Mouse (Mus musculus) thymus, adult 2 months (tissue): ENCODE data around the gene Gm49342. TPM values are rescaled to one million over a fixed set of nuclear protein-coding genes. Genes with fewer than 3 reads are reported as not detected.

Experiments used
- DNase-seq: peaks from one replicate; pipeline ENCODE4 v3.0.0; 2021
- H3K27ac ChIP-seq: fragments of 200-500 bp; 2 replicates; pipeline ENCODE4 v1.5.1; 2012; ENCODE audit warnings: low read length, control low read depth; ENCODE audit not compliant: control insufficient read depth, insufficient read depth
- H3K27me3 ChIP-seq: fragments of 200-500 bp; 2 replicates; pipeline ENCODE4 v1.6.1; 2012; ENCODE audit warnings: mild to moderate bottlenecking, low read length, moderate library complexity, mixed read lengths; ENCODE audit not compliant: control insufficient read depth, insufficient read depth
- H3K36me3 ChIP-seq: fragments of 200-500 bp; 2 replicates; pipeline ENCODE4 v1.6.1; 2012; ENCODE audit warnings: mild to moderate bottlenecking, low read length, moderate library complexity; ENCODE audit not compliant: control insufficient read depth, insufficient read depth
- H3K4me1 ChIP-seq: fragments of 200-500 bp; replicated peaks from 2 replicates; pipeline ENCODE4 v1.6.1; 2012; ENCODE audit warnings: low read length; ENCODE audit not compliant: control insufficient read depth, insufficient read depth
- H3K4me3 ChIP-seq: fragments of 200-500 bp; 2 replicates; pipeline ENCODE4 v1.5.1; 2012; ENCODE audit warnings: mild to moderate bottlenecking, low read length, control low read depth, moderate library complexity; ENCODE audit not compliant: control insufficient read depth, insufficient read depth
- CTCF ChIP-seq: fragments of 200-500 bp; IDR thresholded peaks from 2 replicates; pipeline ENCODE4 v1.5.1; 2012; ENCODE audit warnings: mild to moderate bottlenecking, control low read depth, low read length, moderate library complexity, borderline replicate concordance; ENCODE audit not compliant: control insufficient read depth, poor library complexity, insufficient read depth; ENCODE audit errors: extremely low read depth
- POLR2A ChIP-seq: fragments of 200-500 bp; IDR thresholded peaks from 2 replicates; pipeline ENCODE4 v1.6.1; 2012; ENCODE audit warnings: mild to moderate bottlenecking, low read length, control low read depth, moderate library complexity; ENCODE audit not compliant: control insufficient read depth, poor library complexity, insufficient read depth; ENCODE audit errors: extremely low read depth
- WGBS: fragments of 180-500 bp; shearing (Covaris S2); methylation state at CpG from one replicate; pipeline ENCODE4 v1.1.7; 2018; 5-methylcytosine and 5-hydroxymethylcytosine counted together
- polyA plus RNA-seq: library from polyadenylated mRNA; depleted of rRNA; stranded (reverse); fragments of >200 nt; gene quantifications from 2 replicates; pipeline ENCODE4 v1.2.3, GENCODE M21; 2012

The Gm49342 gene
- polyA plus RNA-seq, 1 experiment = 20.1 TPM

- H3K27me3 ChIP-seq = no peaks in the 10 kb centered on the region
Measured at GRCm38 (mm10) chr14:50979631-50980030, 35.3 kb downstream of the Gm49342 start.

GRCm38 (mm10) chr14:50981207-50981606 lies 36.9 kb downstream of the Gm49342 start:
- Histone ChIP-seq H3K27me3 (no peaks in the 10 kb centered on the region), H3K4me1 (peaks cover 3% of the 10 kb centered on the region), H3K36me3 (no peaks in the 10 kb centered on the region), H3K27ac (no peak overlapping the region), H3K4me3 (no peak overlapping the region)
- DNase-seq = no peak
- TF ChIP-seq CTCF = no peak
- TF ChIP-seq POLR2A = no peak
- WGBS = 0% methylated on average over 2 of the region's 2 CpGs

More at GRCm38 (mm10) chr14:50979631-50980030, 35.3 kb downstream of the Gm49342 start:
- TF ChIP-seq CTCF = no peak
- no peak for TF ChIP-seq POLR2A
- no peaks in the 10 kb centered on the region for H3K36me3 ChIP-seq
- H3K4me1 ChIP-seq = peaks cover 3% of the 10 kb centered on the region
- no peak overlapping the region for H3K4me3 ChIP-seq
- DNase-seq = no peak
- no peak overlapping the region for H3K27ac ChIP-seq

GRCm38 (mm10) chr14:50981837-50982236 lies 37.5 kb downstream of the Gm49342 start:
- DNase-seq = no peak
- H3K27me3 ChIP-seq = no peaks in the 10 kb centered on the region
- H3K4me1 ChIP-seq = peaks cover 3% of the 10 kb centered on the region
- TF ChIP-seq POLR2A (no peak), CTCF (no peak)
- H3K27ac ChIP-seq = no peak overlapping the region
- 45% methylated on average over 5 of the region's 5 CpGs for WGBS
- no peak overlapping the region for H3K4me3 ChIP-seq
- H3K36me3 ChIP-seq = no peaks in the 10 kb centered on the region

DNA sequence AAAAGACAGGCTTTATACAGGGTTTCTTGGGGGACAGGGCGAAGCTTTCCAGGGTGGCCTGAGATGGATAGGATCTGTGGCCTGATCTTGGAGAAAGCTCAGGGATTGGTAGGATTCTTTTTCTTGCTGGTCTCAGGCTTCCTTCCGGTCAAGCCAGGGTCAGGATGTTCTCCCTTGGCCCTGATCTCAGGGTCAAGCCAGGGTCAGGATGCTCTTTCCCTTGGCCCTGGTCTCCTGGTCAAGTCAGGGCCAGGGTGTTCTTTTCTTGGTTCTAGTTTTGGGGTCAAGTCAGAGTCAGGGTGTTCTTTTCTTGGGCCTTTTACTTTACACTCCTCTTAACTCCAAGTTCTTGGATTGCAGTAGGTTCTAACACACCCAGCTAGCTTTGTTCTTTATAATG lies 43.4 kb downstream of the Gm49342 start:
- H3K36me3 ChIP-seq = no peaks in the 10 kb centered on the region
- no peak overlapping the region for H3K4me3 ChIP-seq
- no peaks in the 10 kb centered on the region for H3K27me3 ChIP-seq
- H3K4me1 ChIP-seq = no peaks in the 10 kb centered on the region
- no peak overlapping the region for H3K27ac ChIP-seq
- 87% methylated on average over 2 of the region's 2 CpGs for WGBS
- no peak for DNase-seq
- TF ChIP-seq POLR2A = no peak
- TF ChIP-seq CTCF = no peak

GRCm38 (mm10) chr14:50991037-50991436 lies 46.7 kb downstream of the Gm49342 start:
- DNase-seq = no peak
- Histone ChIP-seq H3K27me3 (no peaks in the 10 kb centered on the region), H3K36me3 (no peaks in the 10 kb centered on the region), H3K4me3 (no peak overlapping the region), H3K27ac (no peak overlapping the region), H3K4me1 (no peaks in the 10 kb centered on the region)
- TF ChIP-seq POLR2A (no peak), CTCF (no peak)
- 70% methylated on average over 3 of the region's 3 CpGs for WGBS

GRCm38 (mm10) chr14:50997088-50997487 lies 52.8 kb downstream of the Gm49342 start:
- no peak overlapping the region for H3K4me3 ChIP-seq
- WGBS = 9% methylated on average over 3 of the region's 3 CpGs
- no peaks in the 10 kb centered on the region for H3K27me3 ChIP-seq
- no peak for DNase-seq
- H3K27ac ChIP-seq = no peak overlapping the region
- TF ChIP-seq CTCF (no peak), POLR2A (no peak)
- H3K4me1 ChIP-seq = peaks cover 3% of the 10 kb centered on the region
- no peaks in the 10 kb centered on the region for H3K36me3 ChIP-seq
